Mouse (Mus musculus) megakaryocyte, embryonic 14.5 days (primary cell): ENCODE measurements around the gene Col6a5. TPM values are rescaled to one million over a fixed set of nuclear protein-coding genes. Genes with fewer than 3 reads are reported as not detected.

Experiments used
- H3K27me3 ChIP-seq: replicated peaks from 2 replicates; pipeline ENCODE3; 2012; ENCODE audit warnings: inconsistent platforms
- H3K36me3 ChIP-seq: replicated peaks from 2 replicates; pipeline ENCODE3; 2012; ENCODE audit warnings: low read length, inconsistent platforms, mixed read lengths
- H3K4me1 ChIP-seq: 2 replicates; pipeline ENCODE4 v1.6.1; 2012; ENCODE audit warnings: inconsistent platforms
- H3K4me3 ChIP-seq: replicated peaks from 2 replicates; pipeline ENCODE3; 2012; ENCODE audit warnings: moderate library complexity, mild to moderate bottlenecking, inconsistent platforms
- H3K9me3 ChIP-seq: 2 replicates; pipeline ENCODE4 v1.6.1; 2012; ENCODE audit warnings: inconsistent platforms
- FLI1 ChIP-seq: IDR thresholded peaks from 2 replicates; pipeline ENCODE4 v1.6.1; 2012; ENCODE audit warnings: low read length, inconsistent platforms, mixed read lengths
- GATA1 ChIP-seq: IDR thresholded peaks from 3 replicates; pipeline ENCODE4 v1.6.1; 2012; ENCODE audit warnings: mixed read lengths, low read length, inconsistent platforms, borderline replicate concordance
- polyA plus RNA-seq: library from polyadenylated mRNA; stranded (reverse); fragments of >175 nt; gene quantifications from 2 replicates; pipeline ENCODE4 v1.2.3, GENCODE M21; 2012; ENCODE audit warnings: low replicate concordance; ENCODE audit not compliant: insufficient read depth

Col6a5 gene
- polyA plus RNA-seq, 1 experiment: not detected

- H3K4me3 ChIP-seq: no peak overlapping the region
- no peaks in the 10 kb centered on the region for H3K36me3 ChIP-seq
- H3K9me3 ChIP-seq: peaks cover 11% of the 10 kb centered on the region
- no peak for TF ChIP-seq GATA1
- no peak for TF ChIP-seq FLI1
- no peaks in the 10 kb centered on the region for H3K4me1 ChIP-seq
- no peaks in the 10 kb centered on the region for H3K27me3 ChIP-seq
Observed at GRCm38 (mm10) chr9:105835587-105835986, 124.9 kb downstream of the Col6a5 start.

- H3K36me3 ChIP-seq: no peaks in the 10 kb centered on the region
- H3K27me3 ChIP-seq: no peaks in the 10 kb centered on the region
- no peaks in the 10 kb centered on the region for H3K4me1 ChIP-seq
- no peak overlapping the region for H3K4me3 ChIP-seq
- TF ChIP-seq FLI1 (no peak), GATA1 (no peak)
- H3K9me3 ChIP-seq: peaks cover 11% of the 10 kb centered on the region
Observed at GRCm38 (mm10) chr9:105834799-105835198, 125.6 kb downstream of the Col6a5 start.

GRCm38 (mm10) chr9:105831291-105831690 lies 129.2 kb downstream of the Col6a5 start:
- H3K27me3 ChIP-seq: peaks cover 5% of the 10 kb centered on the region
- H3K9me3 ChIP-seq: peaks cover 3% of the 10 kb centered on the region; the same call in 1 of the 2 replicates
- H3K36me3 ChIP-seq: no peaks in the 10 kb centered on the region
- no peaks in the 10 kb centered on the region for H3K4me1 ChIP-seq
- TF ChIP-seq FLI1: no peak
- no peak for TF ChIP-seq GATA1
- H3K4me3 ChIP-seq: no peak overlapping the region

- no peak for TF ChIP-seq GATA1
- TF ChIP-seq FLI1: no peak
Observed at GRCm38 (mm10) chr9:105827791-105828385, 132.6 kb downstream of the Col6a5 start, which contains the start of gene Col6a6. Col6a6 (minus strand) TSS chr9:105828160.

GRCm38 (mm10) chr9:105827076-105827647 lies 133.3 kb downstream of the Col6a5 start:
- H3K27me3 ChIP-seq: peaks cover 5% of the 10 kb centered on the region
- H3K9me3 ChIP-seq: no peaks in the 10 kb centered on the region
- TF ChIP-seq GATA1 (no peak), FLI1 (no peak)
- no peaks in the 10 kb centered on the region for H3K36me3 ChIP-seq
- H3K4me1 ChIP-seq: no peaks in the 10 kb centered on the region
- no peak overlapping the region for H3K4me3 ChIP-seq

More at GRCm38 (mm10) chr9:105827791-105828385, 132.6 kb downstream of the Col6a5 start, which contains the start of gene Col6a6:
- Histone ChIP-seq H3K27me3 (peaks cover 5% of the 10 kb centered on the region), H3K36me3 (no peaks in the 10 kb centered on the region), H3K4me1 (no peaks in the 10 kb centered on the region), H3K4me3 (no peak within 1 kb of the TSS), H3K9me3 (no peaks in the 10 kb centered on the region)

GRCm38 (mm10) chr9:105820711-105821110 lies 139.7 kb downstream of the Col6a5 start:
- TF ChIP-seq GATA1 (no peak), FLI1 (no peak)

GRCm38 (mm10) chr9:105819155-105819709 lies 141.2 kb downstream of the Col6a5 start:
- Histone ChIP-seq H3K4me3 (no peak overlapping the region), H3K36me3 (no peaks in the 10 kb centered on the region), H3K27me3 (no peaks in the 10 kb centered on the region), H3K4me1 (no peaks in the 10 kb centered on the region), H3K9me3 (no peaks in the 10 kb centered on the region)
- TF ChIP-seq FLI1 (no peak), GATA1 (no peak)

More at GRCm38 (mm10) chr9:105820711-105821110, 139.7 kb downstream of the Col6a5 start:
- Histone ChIP-seq H3K4me3 (no peak overlapping the region), H3K27me3 (no peaks in the 10 kb centered on the region), H3K9me3 (no peaks in the 10 kb centered on the region), H3K4me1 (no peaks in the 10 kb centered on the region), H3K36me3 (no peaks in the 10 kb centered on the region)

GRCm38 (mm10) chr9:105814436-105814835 lies 146.0 kb downstream of the Col6a5 start:
- H3K9me3 ChIP-seq: no peaks in the 10 kb centered on the region
- no peaks in the 10 kb centered on the region for H3K27me3 ChIP-seq
- TF ChIP-seq FLI1: no peak
- TF ChIP-seq GATA1: no peak
- H3K36me3 ChIP-seq: no peaks in the 10 kb centered on the region
- no peaks in the 10 kb centered on the region for H3K4me1 ChIP-seq
- no peak overlapping the region for H3K4me3 ChIP-seq

- H3K4me1 ChIP-seq: no peaks in the 10 kb centered on the region
- no peaks in the 10 kb centered on the region for H3K27me3 ChIP-seq
- no peak overlapping the region for H3K4me3 ChIP-seq
- H3K36me3 ChIP-seq: no peaks in the 10 kb centered on the region
- TF ChIP-seq FLI1 (no peak), GATA1 (no peak)
- no peaks in the 10 kb centered on the region for H3K9me3 ChIP-seq
Observed at GRCm38 (mm10) chr9:105811458-105811857, 149.0 kb downstream of the Col6a5 start.

GRCm38 (mm10) chr9:105808920-105809505 lies 151.4 kb downstream of the Col6a5 start:
- no peak overlapping the region for H3K4me3 ChIP-seq
- no peaks in the 10 kb centered on the region for H3K4me1 ChIP-seq
- no peaks in the 10 kb centered on the region for H3K27me3 ChIP-seq
- H3K9me3 ChIP-seq: no peaks in the 10 kb centered on the region
- TF ChIP-seq FLI1: no peak
- no peak for TF ChIP-seq GATA1
- H3K36me3 ChIP-seq: no peaks in the 10 kb centered on the region

Other genes with a start within 250 kb of the Col6a5 start
- gene Col6a6, start 132.5 kb downstream of the Col6a5 start, polyA plus RNA-seq: 0.12 TPM in 1 of 2 replicates, not detected in the other
- gene Col6a4, start 136.1 kb upstream of the Col6a5 start, polyA plus RNA-seq: not detected in 2 replicates
- 1.1 and 4.1 TPM in 2 replicates for gene Glyctk, start 197.5 kb upstream of the Col6a5 start, polyA plus RNA-seq
- 3.7 and 4.5 TPM in 2 replicates for gene Wdr82, start 210.3 kb upstream of the Col6a5 start, polyA plus RNA-seq
- gene Ppm1m, start 239.1 kb upstream of the Col6a5 start, polyA plus RNA-seq: 8.2 and 12.4 TPM in 2 replicates
- gene Twf2, start 242.5 kb upstream of the Col6a5 start, polyA plus RNA-seq: 149 TPM in 2 replicates